10 mouse cellular contexts compared by ENCODE assay signal in genomic region chr16:13940847-13941395, GRCm38 (mm10). TPM values are rescaled to one million over a fixed set of nuclear protein-coding genes. Genes with fewer than 3 reads are reported as not detected.
DNase-seq lines count a peak whose midpoint lies in the region; ATAC-seq lines count a peak whose summit lies in the region.
"Had no signal": no experiment of that assay in that cellular context is flagged by ENCODE, and none has a peak within 500 bp of the region (broad histone marks: within the 10 kb centered on the region; RNA-seq: fewer than 3 reads in every experiment).

No protein-coding gene starts in this region.

- peaks cover 12% of the 10 kb centered on the region; the same call in 1 of the 2 replicates for H3K4me1 ChIP-seq in kidney, embryonic 16.5 days (ENCODE audit: insufficient read depth, low read length)
- H3K4me1 ChIP-seq in embryonic facial prominence, embryonic 11.5 days (ENCODE audit: control insufficient read depth, insufficient read depth, low read length), result no peaks in the 10 kb centered on the region
- 0 out of 2 replicates have a peak, but pooled peaks cover 3% of the 10 kb centered on the region for H3K4me1 ChIP-seq in hindbrain, embryonic 11.5 days (replicated peaks; ENCODE audit: control insufficient read depth, insufficient read depth, low read length)
- peaks cover 12% of the 10 kb centered on the region for H3K4me1 ChIP-seq in midbrain, embryonic 12.5 days

- 0 out of 2 replicates have a peak, but pooled peaks cover 3% of the 10 kb centered on the region for H3K27me3 ChIP-seq in kidney, embryonic 16.5 days (ENCODE audit: insufficient read depth, low read length)
- H3K27me3 ChIP-seq in embryonic facial prominence, embryonic 11.5 days (ENCODE audit: control insufficient read depth, insufficient read depth, low read length), result peaks cover 3% of the 10 kb centered on the region; the same call in 1 of the 2 replicates
- H3K27me3 ChIP-seq in hindbrain, embryonic 11.5 days (ENCODE audit: control insufficient read depth, insufficient read depth, low read length), result peaks cover 6% of the 10 kb centered on the region
- H3K27me3 ChIP-seq in midbrain, embryonic 12.5 days, result peaks cover 24% of the 10 kb centered on the region
- H3K27me3 ChIP-seq: Patski had no signal

- no peak overlapping the region for H3K27ac ChIP-seq in kidney, embryonic 16.5 days (ENCODE audit: low read length)
- H3K27ac ChIP-seq in embryonic facial prominence, embryonic 11.5 days (replicated peaks; ENCODE audit: low read depth, low read length), result no peak overlapping the region
- H3K27ac ChIP-seq in hindbrain, embryonic 11.5 days (ENCODE audit: low read depth, low read length), result no peak overlapping the region
- no peak overlapping the region for H3K27ac ChIP-seq in midbrain, embryonic 12.5 days (replicated peaks)

- peak overlapping the region; percentile 99 for H3K4me2 ChIP-seq in kidney, embryonic 16.5 days (replicated peaks; ENCODE audit: low read depth, low read length)
- peak overlapping the region; percentile 90 for H3K4me2 ChIP-seq in embryonic facial prominence, embryonic 11.5 days (ENCODE audit: low read depth, low read length)
- H3K4me2 ChIP-seq in hindbrain, embryonic 11.5 days (replicated peaks; ENCODE audit: low read depth, low read length), result peak overlapping the region; percentile 99
- H3K4me2 ChIP-seq in midbrain, embryonic 12.5 days (replicated peaks), result peak overlapping the region; percentile 99

- no peaks in the 10 kb centered on the region for H3K36me3 ChIP-seq in kidney, embryonic 16.5 days (ENCODE audit: insufficient read depth, low read length)
- H3K36me3 ChIP-seq in embryonic facial prominence, embryonic 11.5 days (replicated peaks; ENCODE audit: control insufficient read depth, insufficient read depth, low read depth, low read length), result no peaks in the 10 kb centered on the region
- no peaks in the 10 kb centered on the region for H3K36me3 ChIP-seq in hindbrain, embryonic 11.5 days (ENCODE audit: control insufficient read depth, insufficient read depth, low read length)
- H3K36me3 ChIP-seq in midbrain, embryonic 12.5 days, result no peaks in the 10 kb centered on the region

- no peaks in the 10 kb centered on the region; the same call in 1 of the 2 replicates for H3K9me3 ChIP-seq in kidney, embryonic 16.5 days (ENCODE audit: low read length)
- no peaks in the 10 kb centered on the region for H3K9me3 ChIP-seq in embryonic facial prominence, embryonic 11.5 days (replicated peaks; ENCODE audit: control insufficient read depth, low read length)
- H3K9me3 ChIP-seq in hindbrain, embryonic 11.5 days (ENCODE audit: control insufficient read depth, low read length), result no peaks in the 10 kb centered on the region
- no peaks in the 10 kb centered on the region for H3K9me3 ChIP-seq in midbrain, embryonic 12.5 days

- ATAC-seq in kidney, embryonic 16.5 days (ENCODE audit: low FRiP score, low TSS enrichment), result peak; percentile 90
- peak; percentile 82 for ATAC-seq in embryonic facial prominence, embryonic 11.5 days (replicated peaks; ENCODE audit: insufficient number of reproducible peaks, low FRiP score, low TSS enrichment, low read depth)
- ATAC-seq in hindbrain, embryonic 11.5 days (ENCODE audit: low FRiP score), result peak; percentile 84
- peak; percentile 81 for ATAC-seq in midbrain, embryonic 12.5 days (ENCODE audit: low FRiP score, low read depth)
- ATAC-seq: Patski had no signal

- peak overlapping the region; percentile 67 for H3K4me3 ChIP-seq in kidney, embryonic 16.5 days (ENCODE audit: low read length)
- peak overlapping the region; percentile 48 for H3K4me3 ChIP-seq in embryonic facial prominence, embryonic 11.5 days (ENCODE audit: low read depth, low read length)
- peak overlapping the region; percentile 58 for H3K4me3 ChIP-seq in hindbrain, embryonic 11.5 days (ENCODE audit: low read depth, low read length)
- H3K4me3 ChIP-seq in midbrain, embryonic 12.5 days, result peak overlapping the region; percentile 65

- 3% methylated on average over 34 of the region's 34 CpGs for WGBS in kidney, embryonic 16.5 days
- WGBS in embryonic facial prominence, embryonic 11.5 days, result 3% methylated on average over 34 of the region's 34 CpGs
- 4% methylated on average over 34 of the region's 34 CpGs for WGBS in hindbrain, embryonic 11.5 days
- 3% methylated on average over 32 of the region's 34 CpGs for WGBS in midbrain, embryonic 12.5 days

- no peak for DNase-seq in kidney, postnatal 4 days
- DNase-seq in embryonic facial prominence, embryonic 11.5 days (ENCODE audit: low spot score), result peak; percentile 32
- DNase-seq in hindbrain, embryonic 11.5 days (ENCODE audit: low spot score), result no peak
- no peak for DNase-seq in cerebellum, adult 9-11 months
- no peak for DNase-seq in adrenal gland, postnatal 25 days
- no peak for DNase-seq in layer of hippocampus, postnatal 14 days (ENCODE audit: low spot score in 2 of 2)

- H3K9ac ChIP-seq in kidney, embryonic 16.5 days (replicated peaks; ENCODE audit: low read length), result peak overlapping the region; percentile 72
- peak overlapping the region; percentile 62 for H3K9ac ChIP-seq in embryonic facial prominence, embryonic 11.5 days (replicated peaks; ENCODE audit: low read length)
- peak overlapping the region; percentile 50 for H3K9ac ChIP-seq in hindbrain, embryonic 11.5 days (ENCODE audit: low read depth, low read length)
- peak overlapping the region; percentile 69 for H3K9ac ChIP-seq in midbrain, embryonic 12.5 days (replicated peaks)

RNA-seq across cellular contexts. Expression of gene Mpv17l, which starts 38.0 kb away (rescaled TPM):
- polyA plus RNA-seq in kidney, embryonic 16.5 days (2015; fragmentation: Nextera tagmentation; extraction: Ambion mirVana), result 9.5 and 12.4 TPM in 2 replicates
- polyA plus RNA-seq in embryonic facial prominence, embryonic 11.5 days (2014; fragmentation: Nextera tagmentation; extraction: Ambion mirVana), result 2.8 and 4.4 TPM in 2 replicates
- 4.1 and 4.2 TPM in 2 replicates for polyA plus RNA-seq in hindbrain, embryonic 11.5 days (2014; fragmentation: Nextera tagmentation; extraction: Ambion mirVana)
- 4.2 TPM in 2 replicates for polyA plus RNA-seq in midbrain, embryonic 12.5 days (2016; fragmentation: Nextera tagmentation; extraction: Ambion mirVana)
- 6.8 and 13.1 TPM in 2 replicates for total RNA-seq in adrenal gland, postnatal 25 days (2021)
- 10 to 100 TPM; 75.7 to 78.4 TPM for total RNA-seq in layer of hippocampus, postnatal 14 days (2021)

RNA-seq across cellular contexts. Expression of gene Pdxdc1, which starts 38.0 kb away (rescaled TPM):
- 87.7 and 88.5 TPM in 2 replicates for polyA plus RNA-seq in kidney, embryonic 16.5 days (2015; fragmentation: Nextera tagmentation; extraction: Ambion mirVana)
- polyA plus RNA-seq in embryonic facial prominence, embryonic 11.5 days (2014; fragmentation: Nextera tagmentation; extraction: Ambion mirVana), result 91.2 and 94.9 TPM in 2 replicates
- polyA plus RNA-seq in hindbrain, embryonic 11.5 days (2014; fragmentation: Nextera tagmentation; extraction: Ambion mirVana), result 74.0 and 80.1 TPM in 2 replicates
- 77.2 and 78.6 TPM in 2 replicates for polyA plus RNA-seq in midbrain, embryonic 12.5 days (2016; fragmentation: Nextera tagmentation; extraction: Ambion mirVana)
- total RNA-seq in adrenal gland, postnatal 25 days (2021), result 84.2 and 86.3 TPM in 2 replicates
- total RNA-seq in layer of hippocampus, postnatal 14 days (2021), result 10 to 100 TPM; 70.4 to 78.1 TPM

RNA-seq across cellular contexts. Expression of gene 2900011O08Rik, which starts 45.5 kb away (rescaled TPM):
- polyA plus RNA-seq in kidney, embryonic 16.5 days (2015; fragmentation: Nextera tagmentation; extraction: Ambion mirVana), result 1.7 and 2.2 TPM in 2 replicates
- polyA plus RNA-seq in embryonic facial prominence, embryonic 11.5 days (2014; fragmentation: Nextera tagmentation; extraction: Ambion mirVana), result 12.6 and 14.2 TPM in 2 replicates
- polyA plus RNA-seq in hindbrain, embryonic 11.5 days (2014; fragmentation: Nextera tagmentation; extraction: Ambion mirVana), result 37.1 and 38.4 TPM in 2 replicates
- 40.8 and 43.4 TPM in 2 replicates for polyA plus RNA-seq in midbrain, embryonic 12.5 days (2016; fragmentation: Nextera tagmentation; extraction: Ambion mirVana)
- total RNA-seq in adrenal gland, postnatal 25 days (2021), result 1.5 and 1.9 TPM in 2 replicates
- total RNA-seq in layer of hippocampus, postnatal 14 days (2021), result 100 to 1,000 TPM; 252 to 262 TPM
- polyA plus RNA-seq: gonadal fat pad, adult 2 months had no signal

RNA-seq across cellular contexts. Expression of gene Ifitm7, which starts 45.8 kb away (rescaled TPM):
- 0.20 TPM in 1 of 2 replicates, not detected in the other for polyA plus RNA-seq in kidney, embryonic 16.5 days (2015; fragmentation: Nextera tagmentation; extraction: Ambion mirVana)
- 0.11 and 0.42 TPM in 2 replicates for polyA plus RNA-seq in embryonic facial prominence, embryonic 11.5 days (2014; fragmentation: Nextera tagmentation; extraction: Ambion mirVana)
- 0.85 and 1.0 TPM in 2 replicates for polyA plus RNA-seq in hindbrain, embryonic 11.5 days (2014; fragmentation: Nextera tagmentation; extraction: Ambion mirVana)
- 0.92 and 1.6 TPM in 2 replicates for polyA plus RNA-seq in midbrain, embryonic 12.5 days (2016; fragmentation: Nextera tagmentation; extraction: Ambion mirVana)
- total RNA-seq in adrenal gland, postnatal 25 days (2021), result 0.94 TPM in 1 of 2 replicates, not detected in the other
- 1 to 10 TPM; 2.2 to 2.5 TPM for total RNA-seq in layer of hippocampus, postnatal 14 days (2021)
